Mouse (Mus musculus) heart, embryonic 15.5 days (tissue): ENCODE results near the gene Uxs1. TPM values are rescaled to one million over a fixed set of nuclear protein-coding genes. Genes with fewer than 3 reads are reported as not detected.

Source experiments
- ATAC-seq: fragments of 200-750 bp; cut with Nextera tagmentation; replicated peaks from 2 replicates; pipeline ENCODE4 v1.8.0; 2017; ENCODE audit warnings: low read depth, moderate TSS enrichment; ENCODE audit not compliant: insufficient number of reproducible peaks, insufficient read depth, low FRiP score
- H3K27ac ChIP-seq: fragments of 300-500 bp; sonication (generic); 2 replicates; pipeline ENCODE4 v1.5.1; 2015; ENCODE audit warnings: mild to moderate bottlenecking, inconsistent platforms
- H3K27me3 ChIP-seq: fragments of 300-500 bp; sonication (generic); 2 replicates; pipeline ENCODE4 v1.6.1; 2015; ENCODE audit warnings: inconsistent platforms
- H3K36me3 ChIP-seq: fragments of 300-500 bp; sonication (generic); 2 replicates; pipeline ENCODE4 v1.6.1; 2015; ENCODE audit warnings: mild to moderate bottlenecking, inconsistent platforms
- H3K4me1 ChIP-seq: fragments of 300-500 bp; sonication (generic); replicated peaks from 2 replicates; pipeline ENCODE4 v1.6.1; 2015; ENCODE audit warnings: inconsistent platforms
- H3K4me2 ChIP-seq: fragments of 300-500 bp; sonication (generic); 2 replicates; pipeline ENCODE4 v1.6.1; 2015; ENCODE audit warnings: inconsistent platforms, mild to moderate bottlenecking, moderate library complexity
- H3K4me3 ChIP-seq: fragments of 300-500 bp; sonication (generic); 2 replicates; pipeline ENCODE4 v1.5.1; 2015; ENCODE audit warnings: mild to moderate bottlenecking, inconsistent platforms
- H3K9ac ChIP-seq: fragments of 300-500 bp; sonication (generic); 2 replicates; pipeline ENCODE4 v1.6.1; 2015; ENCODE audit warnings: mild to moderate bottlenecking, inconsistent platforms
- H3K9me3 ChIP-seq: fragments of 300-500 bp; sonication (generic); replicated peaks from 2 replicates; pipeline ENCODE4 v1.6.1; 2016; ENCODE audit warnings: inconsistent platforms
- WGBS: fragments of 180-500 bp; shearing (Covaris S2); methylation state at CpG from one replicate; pipeline ENCODE4 v1.1.7; 2015; ENCODE audit warnings: mixed read lengths; 5-methylcytosine and 5-hydroxymethylcytosine counted together
- polyA plus RNA-seq: library from polyadenylated mRNA; unstranded; fragments of >200 nt; fragmentation: Nextera tagmentation; extraction: Ambion mirVana; gene quantifications from 2 replicates; pipeline ENCODE4 v1.2.1, GENCODE M21; 2015

Uxs1 gene
- polyA plus RNA-seq: 12.9 and 16.0 TPM in 2 replicates

DNA sequence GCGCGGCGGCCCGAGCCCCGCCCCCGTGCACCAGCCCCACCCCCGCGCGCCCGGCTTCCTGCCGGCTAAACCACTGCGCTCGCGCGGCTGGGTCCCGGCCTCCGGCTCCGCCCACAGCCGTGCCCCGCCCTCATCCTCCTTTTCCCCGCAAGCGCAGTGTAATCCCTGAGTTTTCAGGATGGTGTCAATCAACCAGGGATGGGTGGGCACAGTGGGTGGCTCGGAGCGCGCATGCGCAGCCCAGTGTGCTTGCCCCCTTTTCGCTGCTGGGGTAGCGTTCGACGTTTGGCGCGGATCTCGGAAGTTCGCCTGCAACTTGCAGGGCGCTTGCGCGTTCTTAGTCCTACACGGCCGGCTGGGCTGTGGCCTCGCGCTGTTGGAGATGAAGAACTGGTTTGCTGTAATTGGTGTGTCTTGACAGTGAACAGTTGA, at the start of gene Uxs1:
TSS of gene Uxs1 (minus strand) at position 38 of the 432 bp plus-strand sequence.
- Histone ChIP-seq H3K4me3 (peak within 1 kb of the TSS; percentile 91), H3K4me2 (peak within 1 kb of the TSS; percentile 82), H3K36me3 (no peaks in the 10 kb centered on the region), H3K27ac (peak within 1 kb of the TSS; percentile 85), H3K9ac (peak within 1 kb of the TSS; percentile 84), H3K4me1 (peaks cover 17% of the 10 kb centered on the region), H3K9me3 (no peaks in the 10 kb centered on the region), H3K27me3 (no peaks in the 10 kb centered on the region)
- ATAC-seq: peak; percentile 99
- under 1% methylated on average over 41 of the region's 41 CpGs for WGBS

DNA sequence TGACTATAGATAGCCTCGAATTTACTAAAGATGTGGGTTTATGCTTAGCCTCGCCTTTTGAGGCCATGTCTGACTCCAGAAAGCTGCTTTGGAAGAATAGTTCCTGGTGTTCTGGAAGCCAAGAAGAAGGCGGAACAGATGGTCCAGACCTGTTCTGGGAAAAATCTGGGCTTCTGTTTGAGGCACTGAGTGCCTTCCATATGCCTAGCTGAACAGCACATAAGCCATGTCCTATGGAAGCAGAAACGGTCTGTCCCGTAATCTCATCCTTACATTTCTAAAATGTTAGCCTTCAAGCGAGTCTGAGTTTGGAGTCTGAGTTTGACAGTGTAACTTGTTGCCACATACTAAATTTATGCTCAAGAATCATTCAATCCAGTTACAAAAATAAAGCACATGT, 49.6 kb upstream of the Uxs1 start:
- no peaks in the 10 kb centered on the region for H3K4me1 ChIP-seq
- no peak for ATAC-seq
- no peak overlapping the region for H3K4me3 ChIP-seq
- H3K27ac ChIP-seq: no peak overlapping the region
- H3K9ac ChIP-seq: no peak overlapping the region
- H3K27me3 ChIP-seq: no peaks in the 10 kb centered on the region
- WGBS: 82% methylated on average over 6 of the region's 6 CpGs
- no peaks in the 10 kb centered on the region for H3K36me3 ChIP-seq
- H3K9me3 ChIP-seq: no peaks in the 10 kb centered on the region
- no peak overlapping the region for H3K4me2 ChIP-seq

DNA sequence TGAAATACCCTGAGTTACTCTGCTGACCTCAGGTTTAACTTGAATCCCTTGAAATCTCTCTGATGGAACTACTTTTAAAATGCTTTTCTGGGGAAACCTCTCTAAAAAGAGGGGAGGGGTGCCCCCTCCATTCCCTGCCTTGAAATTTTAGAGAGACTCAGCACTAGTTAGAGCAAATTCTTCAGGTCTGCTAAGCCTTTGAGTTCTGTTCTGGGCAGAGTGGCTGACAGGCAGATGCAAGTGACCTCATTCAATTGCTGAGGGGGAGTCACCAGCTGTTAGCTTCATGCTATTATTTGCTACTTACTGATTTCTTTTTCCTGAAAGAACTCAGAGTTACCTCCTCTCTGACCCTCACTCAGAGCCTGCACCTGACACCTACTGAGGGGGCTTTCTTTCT, 43.5 kb upstream of the Uxs1 start:
- H3K27me3 ChIP-seq: no peaks in the 10 kb centered on the region
- no peak overlapping the region for H3K9ac ChIP-seq
- H3K9me3 ChIP-seq: no peaks in the 10 kb centered on the region
- H3K4me2 ChIP-seq: no peak overlapping the region
- ATAC-seq: no peak
- no peaks in the 10 kb centered on the region for H3K36me3 ChIP-seq
- H3K4me3 ChIP-seq: no peak overlapping the region
- no peak overlapping the region for H3K27ac ChIP-seq
- H3K4me1 ChIP-seq: no peaks in the 10 kb centered on the region

DNA sequence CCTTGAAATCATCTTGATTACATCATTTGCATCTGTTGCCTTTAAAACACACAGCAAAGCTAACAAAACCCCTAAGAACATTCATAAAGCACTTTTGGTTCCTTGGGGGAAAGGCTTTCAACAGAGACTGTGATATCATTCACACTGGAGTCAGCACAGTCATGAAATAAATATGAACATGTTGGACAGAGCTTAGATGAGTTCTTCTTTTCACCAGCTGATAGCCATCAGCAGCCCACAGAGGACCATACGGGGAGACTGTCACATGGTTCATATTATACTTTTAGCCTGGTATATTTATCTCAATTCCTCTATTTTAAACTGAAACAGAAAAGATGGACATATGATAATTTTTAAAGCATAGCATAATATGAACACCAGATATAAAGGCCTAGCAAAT, 40.9 kb upstream of the Uxs1 start:
- Histone ChIP-seq H3K36me3 (no peaks in the 10 kb centered on the region), H3K9ac (no peak overlapping the region), H3K4me2 (no peak overlapping the region), H3K27me3 (no peaks in the 10 kb centered on the region), H3K27ac (no peak overlapping the region), H3K9me3 (no peaks in the 10 kb centered on the region), H3K4me3 (no peak overlapping the region), H3K4me1 (no peaks in the 10 kb centered on the region)
- WGBS: 50% methylated on average over 1 of the region's 1 CpGs
- ATAC-seq: no peak

DNA sequence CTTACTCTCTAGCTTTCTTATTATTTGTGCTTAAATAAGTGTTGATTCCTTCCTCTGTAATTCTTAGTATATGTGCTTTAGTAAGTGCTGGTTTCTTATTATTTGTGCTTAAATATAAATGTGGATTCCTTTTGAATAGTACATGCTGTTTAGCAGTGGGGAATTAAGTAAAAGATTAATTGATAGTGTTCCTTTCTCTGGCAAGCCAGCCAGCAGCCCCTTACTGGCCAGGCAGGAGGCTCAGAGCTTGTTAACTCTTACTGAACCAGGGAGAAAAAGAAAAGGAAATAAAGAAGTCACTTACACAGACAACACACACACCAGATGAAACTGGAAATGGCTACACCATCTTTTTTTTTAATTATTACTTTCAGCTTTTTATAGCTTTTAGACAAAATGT, 37.2 kb upstream of the Uxs1 start:
- Histone ChIP-seq H3K4me1 (no peaks in the 10 kb centered on the region), H3K27me3 (no peaks in the 10 kb centered on the region), H3K4me2 (no peak overlapping the region), H3K9me3 (no peaks in the 10 kb centered on the region), H3K4me3 (no peak overlapping the region), H3K27ac (no peak overlapping the region), H3K36me3 (no peaks in the 10 kb centered on the region), H3K9ac (no peak overlapping the region)
- ATAC-seq: no peak

DNA sequence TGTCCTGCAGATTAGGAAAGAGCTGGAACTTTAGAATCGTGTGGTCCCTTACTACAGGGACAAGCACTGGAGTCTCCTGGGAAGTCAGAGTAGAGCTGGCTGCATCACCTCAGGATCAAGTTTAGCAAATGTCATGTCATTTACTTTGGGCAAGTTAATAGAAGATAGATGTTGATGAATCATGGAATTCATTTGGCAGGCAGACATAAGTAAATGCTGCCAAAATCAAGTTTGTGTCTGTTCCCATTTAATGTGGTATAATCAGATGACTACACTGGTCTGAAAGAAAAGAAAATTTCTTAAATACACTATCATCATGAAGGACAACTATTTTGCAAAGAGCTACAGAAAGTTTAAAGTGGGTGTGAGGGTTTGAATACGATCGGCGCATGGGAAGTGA, 35.0 kb upstream of the Uxs1 start:
- H3K9me3 ChIP-seq: no peaks in the 10 kb centered on the region
- H3K27me3 ChIP-seq: no peaks in the 10 kb centered on the region
- ATAC-seq: no peak
- no peak overlapping the region for H3K27ac ChIP-seq
- WGBS: 88% methylated on average over 4 of the region's 4 CpGs
- no peak overlapping the region for H3K4me2 ChIP-seq
- no peak overlapping the region for H3K9ac ChIP-seq
- no peaks in the 10 kb centered on the region for H3K4me1 ChIP-seq
- no peak overlapping the region for H3K4me3 ChIP-seq
- H3K36me3 ChIP-seq: no peaks in the 10 kb centered on the region

DNA sequence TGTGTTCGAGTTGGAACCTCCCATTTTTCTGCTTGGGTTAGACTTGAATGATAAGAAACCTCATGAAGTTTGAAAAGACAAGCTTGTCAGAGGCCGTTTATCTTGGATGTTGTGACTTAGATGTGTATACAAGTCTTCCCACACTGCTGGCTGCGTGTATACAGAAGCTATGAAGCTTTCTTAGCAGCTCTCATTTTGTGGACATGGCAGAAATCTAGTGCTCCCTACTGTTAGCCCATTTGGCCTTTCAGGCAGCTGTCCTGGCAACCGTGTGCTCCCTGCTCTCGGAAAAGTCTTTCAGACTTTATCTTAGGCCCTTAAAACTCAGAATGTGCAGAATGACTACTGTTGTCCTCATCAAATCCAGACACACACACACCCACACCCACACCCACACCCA, 31.4 kb upstream of the Uxs1 start:
- Histone ChIP-seq H3K4me1 (no peaks in the 10 kb centered on the region), H3K4me3 (no peak overlapping the region), H3K36me3 (no peaks in the 10 kb centered on the region), H3K27me3 (no peaks in the 10 kb centered on the region), H3K9ac (no peak overlapping the region), H3K27ac (no peak overlapping the region), H3K9me3 (no peaks in the 10 kb centered on the region), H3K4me2 (no peak overlapping the region)
- ATAC-seq: no peak
- 54% methylated on average over 5 of the region's 5 CpGs for WGBS

DNA sequence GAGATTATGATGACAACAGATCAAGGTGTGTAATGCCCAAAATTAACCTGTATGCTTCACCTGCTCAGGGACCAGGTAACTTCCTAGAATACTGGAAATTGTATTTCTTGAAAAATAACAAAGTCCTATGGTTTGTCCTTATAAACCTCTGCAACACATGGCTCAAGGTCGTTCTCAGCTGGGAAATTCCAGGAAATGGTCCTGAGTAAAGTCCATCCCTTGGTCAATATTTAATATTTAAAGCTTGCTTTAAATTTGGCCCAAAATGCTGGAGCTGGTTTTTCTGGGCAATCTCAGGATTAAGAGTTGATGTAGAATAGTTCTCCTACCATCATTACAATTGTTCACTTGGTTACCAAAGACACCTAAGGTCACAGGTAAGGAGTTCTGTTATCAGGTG, 30.1 kb upstream of the Uxs1 start:
- no peak for ATAC-seq
- H3K36me3 ChIP-seq: no peaks in the 10 kb centered on the region
- 66% methylated on average over 1 of the region's 1 CpGs for WGBS
- no peak overlapping the region for H3K4me2 ChIP-seq
- H3K4me3 ChIP-seq: no peak overlapping the region
- no peaks in the 10 kb centered on the region for H3K27me3 ChIP-seq
- H3K4me1 ChIP-seq: no peaks in the 10 kb centered on the region
- H3K9me3 ChIP-seq: no peaks in the 10 kb centered on the region
- no peak overlapping the region for H3K9ac ChIP-seq
- no peak overlapping the region for H3K27ac ChIP-seq

DNA sequence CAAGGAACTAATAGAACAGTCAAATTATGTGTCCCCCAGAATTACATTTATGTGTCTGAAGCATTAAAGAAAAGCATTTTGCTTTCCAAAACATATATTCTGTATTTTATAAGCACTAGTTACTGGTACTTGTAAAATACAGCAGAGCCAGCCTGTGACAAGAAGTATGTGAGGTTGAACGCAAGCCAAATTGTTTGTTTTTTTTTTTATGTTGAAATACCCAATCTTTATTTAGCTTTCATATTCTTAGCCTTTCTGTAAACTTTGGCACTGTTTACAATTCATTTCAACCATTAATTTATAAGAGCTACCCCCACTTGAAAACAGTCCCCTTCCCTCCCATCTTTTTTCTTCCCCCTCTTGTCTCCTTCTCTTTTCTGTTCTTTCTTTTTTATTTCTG, 28.0 kb upstream of the Uxs1 start:
- WGBS: 67% methylated on average over 1 of the region's 1 CpGs
- no peaks in the 10 kb centered on the region for H3K4me1 ChIP-seq
- no peak overlapping the region for H3K9ac ChIP-seq
- H3K9me3 ChIP-seq: no peaks in the 10 kb centered on the region
- H3K27ac ChIP-seq: no peak overlapping the region
- no peaks in the 10 kb centered on the region for H3K36me3 ChIP-seq
- no peak for ATAC-seq
- H3K27me3 ChIP-seq: no peaks in the 10 kb centered on the region
- H3K4me3 ChIP-seq: no peak overlapping the region
- no peak overlapping the region for H3K4me2 ChIP-seq

DNA sequence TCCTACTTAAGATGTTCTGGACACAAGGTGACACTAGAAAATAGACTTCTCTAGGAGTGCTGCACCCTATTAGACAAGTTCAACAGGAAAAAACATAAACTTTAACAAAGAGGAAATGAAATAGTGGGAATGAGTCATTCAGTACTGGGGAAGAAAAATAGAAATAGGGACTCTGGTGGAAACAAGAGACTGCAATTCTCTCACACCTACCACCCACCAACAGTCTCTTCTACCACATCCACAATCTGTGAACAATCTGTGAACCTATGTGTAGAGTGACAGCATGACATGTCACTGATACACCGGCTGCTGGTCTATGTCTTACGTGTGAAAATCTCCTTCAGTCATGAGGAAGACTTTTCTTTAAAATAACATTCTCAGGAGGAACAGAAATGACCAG, 15.8 kb upstream of the Uxs1 start:
- no peak for ATAC-seq

DNA sequence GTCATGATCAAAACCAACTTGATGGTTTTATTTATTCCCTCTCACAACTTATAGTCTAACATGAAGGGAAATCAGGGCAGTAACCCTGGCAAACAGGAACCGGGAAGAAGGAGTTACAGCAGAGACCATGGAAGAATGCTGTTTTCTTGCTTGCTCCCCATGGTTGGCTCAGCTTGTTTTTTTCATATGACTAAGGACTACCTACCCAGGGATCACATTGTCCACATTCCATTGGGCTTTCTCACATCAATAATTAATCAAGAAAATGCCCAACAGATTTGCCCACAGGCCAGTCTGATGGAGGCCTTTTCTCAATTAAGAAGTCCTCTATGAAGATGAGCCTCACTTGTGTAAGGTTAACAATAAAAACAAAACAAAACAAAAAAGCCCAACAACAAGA, 9.6 kb upstream of the Uxs1 start:
- H3K4me1 ChIP-seq: no peaks in the 10 kb centered on the region
- no peak for ATAC-seq
- H3K27me3 ChIP-seq: no peaks in the 10 kb centered on the region
- H3K4me3 ChIP-seq: no peak overlapping the region
- 89% methylated on average over 1 of the region's 1 CpGs for WGBS
- H3K9me3 ChIP-seq: no peaks in the 10 kb centered on the region
- no peak overlapping the region for H3K4me2 ChIP-seq
- H3K27ac ChIP-seq: no peak overlapping the region
- H3K36me3 ChIP-seq: no peaks in the 10 kb centered on the region
- H3K9ac ChIP-seq: no peak overlapping the region

More for the DNA sequence above, 15.8 kb upstream of the Uxs1 start:
- no peak overlapping the region for H3K4me3 ChIP-seq
- no peak overlapping the region for H3K4me2 ChIP-seq
- no peak overlapping the region for H3K9ac ChIP-seq
- H3K4me1 ChIP-seq: no peaks in the 10 kb centered on the region
- no peaks in the 10 kb centered on the region for H3K36me3 ChIP-seq
- H3K27ac ChIP-seq: no peak overlapping the region
- no peaks in the 10 kb centered on the region for H3K27me3 ChIP-seq
- no peaks in the 10 kb centered on the region for H3K9me3 ChIP-seq
- 52% methylated on average over 2 of the region's 2 CpGs for WGBS

DNA sequence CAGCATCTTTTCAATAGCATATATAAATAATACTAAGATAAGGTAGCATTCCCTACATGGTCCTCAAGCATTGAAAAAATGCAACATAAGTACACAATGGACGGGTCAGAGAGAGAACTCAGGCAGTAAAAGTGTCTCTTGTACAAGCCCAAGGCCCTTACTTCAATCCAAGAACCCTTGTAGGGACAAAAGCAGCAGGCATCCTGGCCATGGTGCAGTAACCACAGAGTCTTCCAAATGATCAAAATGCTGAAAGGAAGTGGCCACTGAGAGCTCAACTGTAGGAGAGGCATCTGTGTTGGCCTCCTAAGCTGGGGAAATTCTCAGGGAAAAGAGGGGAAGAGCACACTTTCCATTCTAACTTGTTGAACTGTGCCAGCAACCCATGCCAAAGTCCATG, 2.5 kb upstream of the Uxs1 start:
- Histone ChIP-seq H3K4me1 (peaks cover 17% of the 10 kb centered on the region), H3K9ac (no peak overlapping the region), H3K4me2 (no peak overlapping the region), H3K9me3 (no peaks in the 10 kb centered on the region), H3K27me3 (no peaks in the 10 kb centered on the region), H3K27ac (no peak overlapping the region), H3K36me3 (no peaks in the 10 kb centered on the region), H3K4me3 (no peak overlapping the region)
- 57% methylated on average over 1 of the region's 1 CpGs for WGBS
- ATAC-seq: no peak
